Mouse (Mus musculus): ENCODE results near the gene Lypd3. TPM values are rescaled to one million over a fixed set of nuclear protein-coding genes. Genes with fewer than 3 reads are reported as not detected.

Gene Lypd3
- 0.27 and 0.76 TPM in 2 replicates for polyA plus RNA-seq (2014; fragmentation: Nextera tagmentation; extraction: Ambion mirVana)

DNA sequence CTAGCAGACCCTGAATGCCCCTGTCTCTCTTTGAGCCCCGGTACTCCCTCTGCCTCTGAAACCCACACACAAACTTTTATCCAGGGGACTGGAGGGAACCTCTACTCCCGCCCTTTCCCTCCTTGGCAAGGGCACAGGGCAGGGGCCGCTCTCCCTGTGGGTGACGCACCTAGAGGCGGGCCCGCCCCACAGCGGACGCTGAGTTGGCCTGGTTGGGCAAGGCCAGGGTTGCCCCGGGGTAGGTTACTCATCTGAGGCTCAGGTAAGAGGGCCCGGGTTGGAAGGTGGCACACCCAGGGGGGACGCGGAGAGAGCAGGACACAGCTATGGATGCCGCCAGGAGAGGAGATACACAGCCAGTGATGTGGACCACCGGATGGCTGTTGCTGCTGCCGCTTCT lies at the start of gene Lypd3:
Gene Lypd3 (plus strand): TSS at position 287 of the 400 bp plus-strand sequence.
- WGBS, result 10% methylated on average over 15 of the region's 15 CpGs
- Histone ChIP-seq H3K9ac (ENCODE audit: low read depth, low read length) (no peak within 1 kb of the TSS), H3K4me2 (replicated peaks; ENCODE audit: low read depth, low read length) (peak within 1 kb of the TSS; percentile 19; the same call in 1 of the 2 replicates), H3K27me3 (ENCODE audit: control insufficient read depth, insufficient read depth, low read length) (peaks cover 42% of the 10 kb centered on the region), H3K4me1 (ENCODE audit: control insufficient read depth, insufficient read depth, low read length) (peaks cover 7% of the 10 kb centered on the region), H3K9me3 (ENCODE audit: control insufficient read depth, low read length) (no peaks in the 10 kb centered on the region), H3K27ac (ENCODE audit: low read depth, low read length) (no peak within 1 kb of the TSS), H3K4me3 (ENCODE audit: low read length) (peak within 1 kb of the TSS; percentile 42; the same call in 1 of the 2 replicates), H3K36me3 (ENCODE audit: control insufficient read depth, insufficient read depth, low read length) (no peaks in the 10 kb centered on the region)
- no peak for ATAC-seq (ENCODE audit: low FRiP score, low TSS enrichment)

- peaks cover 10% of the 10 kb centered on the region for H3K9me3 ChIP-seq (ENCODE audit: control insufficient read depth, low read length)
- WGBS, result 6% methylated on average over 8 of the region's 8 CpGs
- peaks cover 14% of the 10 kb centered on the region for H3K27me3 ChIP-seq (ENCODE audit: control insufficient read depth, insufficient read depth, low read length)
- no peaks in the 10 kb centered on the region for H3K36me3 ChIP-seq (ENCODE audit: control insufficient read depth, insufficient read depth, low read length)
- H3K4me3 ChIP-seq (ENCODE audit: low read length), result peak overlapping the region; percentile 51
- H3K9ac ChIP-seq (ENCODE audit: low read depth, low read length), result peak overlapping the region; percentile 64; the same call in 1 of the 2 replicates
- H3K4me2 ChIP-seq (replicated peaks; ENCODE audit: low read depth, low read length), result peak overlapping the region; percentile 64
- peaks cover 10% of the 10 kb centered on the region; the same call in 1 of the 2 replicates for H3K4me1 ChIP-seq (ENCODE audit: control insufficient read depth, insufficient read depth, low read length)
- peak; percentile 58; the same call in 1 of the 2 replicates for ATAC-seq (ENCODE audit: low FRiP score, low TSS enrichment)
- no peak overlapping the region for H3K27ac ChIP-seq (ENCODE audit: low read depth, low read length)
These were observed 49.5 kb upstream of the Lypd3 start for GRCm38 (mm10) chr7:24586828-24587227.

- peaks cover 14% of the 10 kb centered on the region for H3K27me3 ChIP-seq (ENCODE audit: control insufficient read depth, insufficient read depth, low read length)
- peak within 1 kb of the TSS; percentile 64 for H3K9ac ChIP-seq (ENCODE audit: low read depth, low read length)
- ATAC-seq (ENCODE audit: low FRiP score, low TSS enrichment), result peak; percentile 74
- no peaks in the 10 kb centered on the region for H3K36me3 ChIP-seq (ENCODE audit: control insufficient read depth, insufficient read depth, low read length)
- H3K27ac ChIP-seq (ENCODE audit: low read depth, low read length), result no peak within 1 kb of the TSS
- peaks cover 16% of the 10 kb centered on the region for H3K4me1 ChIP-seq (ENCODE audit: control insufficient read depth, insufficient read depth, low read length)
- 6% methylated on average over 30 of the region's 30 CpGs for whole genome bisulfite sequencing
- peak within 1 kb of the TSS; percentile 51 for H3K4me3 ChIP-seq (ENCODE audit: low read length)
- peak within 1 kb of the TSS; percentile 64 for H3K4me2 ChIP-seq (replicated peaks; ENCODE audit: low read depth, low read length)
- peaks cover 10% of the 10 kb centered on the region for H3K9me3 ChIP-seq (ENCODE audit: control insufficient read depth, low read length)
These were observed 48.8 kb upstream of the Lypd3 start, which contains the start of the genes Ethe1 and Zfp575 for GRCm38 (mm10) chr7:24587330-24588105. Gene Ethe1, plus strand, starts transcription at chr7:24587543. Gene Zfp575, minus strand, starts transcription at chr7:24587641.

GRCm38 (mm10) chr7:24588336-24588735 lies 48.0 kb upstream of the Lypd3 start:
- no peak overlapping the region for H3K4me2 ChIP-seq (replicated peaks; ENCODE audit: low read depth, low read length)
- H3K4me1 ChIP-seq (ENCODE audit: control insufficient read depth, insufficient read depth, low read length), result peaks cover 19% of the 10 kb centered on the region
- no peak overlapping the region for H3K9ac ChIP-seq (ENCODE audit: low read depth, low read length)
- H3K9me3 ChIP-seq (ENCODE audit: control insufficient read depth, low read length), result peaks cover 10% of the 10 kb centered on the region
- WGBS, result 71% methylated on average over 13 of the region's 13 CpGs
- peaks cover 14% of the 10 kb centered on the region for H3K27me3 ChIP-seq (ENCODE audit: control insufficient read depth, insufficient read depth, low read length)
- no peak for ATAC-seq (ENCODE audit: low FRiP score, low TSS enrichment)
- no peak overlapping the region for H3K4me3 ChIP-seq (ENCODE audit: low read length)
- H3K27ac ChIP-seq (ENCODE audit: low read depth, low read length), result no peak overlapping the region
- H3K36me3 ChIP-seq (ENCODE audit: control insufficient read depth, insufficient read depth, low read length), result no peaks in the 10 kb centered on the region

DNA sequence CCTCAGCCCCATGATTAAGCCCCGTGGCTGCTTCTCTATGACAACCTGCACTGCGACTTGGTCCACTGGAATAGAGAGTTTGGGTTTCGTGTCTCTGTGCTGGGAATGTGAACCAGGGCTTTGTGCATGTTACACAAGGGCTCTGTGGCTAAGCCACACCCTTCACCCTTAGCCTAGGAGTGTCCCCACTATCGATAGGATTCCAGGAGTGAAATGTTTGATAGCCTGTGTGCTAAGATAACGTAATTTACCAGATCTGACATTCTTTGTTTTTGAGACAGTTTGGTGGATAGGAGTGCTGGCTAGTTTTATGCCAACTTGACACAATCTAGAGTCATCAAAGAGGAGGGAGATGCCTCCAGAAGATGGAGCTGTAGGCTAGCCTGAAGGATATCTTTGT lies 44.6 kb upstream of the Lypd3 start:
- Histone ChIP-seq H3K4me3 (ENCODE audit: low read length) (no peak overlapping the region), H3K9me3 (ENCODE audit: control insufficient read depth, low read length) (no peaks in the 10 kb centered on the region), H3K4me2 (replicated peaks; ENCODE audit: low read depth, low read length) (no peak overlapping the region), H3K27me3 (ENCODE audit: control insufficient read depth, insufficient read depth, low read length) (no peaks in the 10 kb centered on the region), H3K4me1 (ENCODE audit: control insufficient read depth, insufficient read depth, low read length) (peaks cover 33% of the 10 kb centered on the region), H3K27ac (ENCODE audit: low read depth, low read length) (peak overlapping the region; percentile 30; the same call in 1 of the 2 replicates), H3K9ac (ENCODE audit: low read depth, low read length) (no peak overlapping the region), H3K36me3 (ENCODE audit: control insufficient read depth, insufficient read depth, low read length) (0 out of 2 replicates have a peak, but pooled peaks cover 3% of the 10 kb centered on the region)
- WGBS, result 71% methylated on average over 5 of the region's 5 CpGs
- no peak for ATAC-seq (ENCODE audit: low FRiP score, low TSS enrichment)

GRCm38 (mm10) chr7:24592163-24592562 lies 44.2 kb upstream of the Lypd3 start:
- Histone ChIP-seq H3K9me3 (ENCODE audit: control insufficient read depth, low read length) (no peaks in the 10 kb centered on the region), H3K36me3 (ENCODE audit: control insufficient read depth, insufficient read depth, low read length) (0 out of 2 replicates have a peak, but pooled peaks cover 3% of the 10 kb centered on the region), H3K27ac (ENCODE audit: low read depth, low read length) (no peak overlapping the region), H3K4me1 (ENCODE audit: control insufficient read depth, insufficient read depth, low read length) (peaks cover 33% of the 10 kb centered on the region), H3K27me3 (ENCODE audit: control insufficient read depth, insufficient read depth, low read length) (no peaks in the 10 kb centered on the region), H3K4me2 (replicated peaks; ENCODE audit: low read depth, low read length) (no peak overlapping the region), H3K4me3 (ENCODE audit: low read length) (no peak overlapping the region), H3K9ac (ENCODE audit: low read depth, low read length) (no peak overlapping the region)
- 50% methylated on average over 4 of the region's 4 CpGs for WGBS
- peak; percentile 51; the same call in 1 of the 2 replicates for ATAC-seq (ENCODE audit: low FRiP score, low TSS enrichment)

GRCm38 (mm10) chr7:24592781-24593180 lies 43.6 kb upstream of the Lypd3 start:
- H3K27ac ChIP-seq (ENCODE audit: low read depth, low read length), result no peak overlapping the region
- no peak overlapping the region for H3K4me2 ChIP-seq (replicated peaks; ENCODE audit: low read depth, low read length)
- ATAC-seq (ENCODE audit: low FRiP score, low TSS enrichment), result no peak
- H3K9me3 ChIP-seq (ENCODE audit: control insufficient read depth, low read length), result no peaks in the 10 kb centered on the region
- H3K36me3 ChIP-seq (ENCODE audit: control insufficient read depth, insufficient read depth, low read length), result 0 out of 2 replicates have a peak, but pooled peaks cover 3% of the 10 kb centered on the region
- no peak overlapping the region for H3K4me3 ChIP-seq (ENCODE audit: low read length)
- no peaks in the 10 kb centered on the region for H3K27me3 ChIP-seq (ENCODE audit: control insufficient read depth, insufficient read depth, low read length)
- H3K9ac ChIP-seq (ENCODE audit: low read depth, low read length), result no peak overlapping the region
- WGBS, result 76% methylated on average over 6 of the region's 6 CpGs
- H3K4me1 ChIP-seq (ENCODE audit: control insufficient read depth, insufficient read depth, low read length), result peaks cover 31% of the 10 kb centered on the region

DNA sequence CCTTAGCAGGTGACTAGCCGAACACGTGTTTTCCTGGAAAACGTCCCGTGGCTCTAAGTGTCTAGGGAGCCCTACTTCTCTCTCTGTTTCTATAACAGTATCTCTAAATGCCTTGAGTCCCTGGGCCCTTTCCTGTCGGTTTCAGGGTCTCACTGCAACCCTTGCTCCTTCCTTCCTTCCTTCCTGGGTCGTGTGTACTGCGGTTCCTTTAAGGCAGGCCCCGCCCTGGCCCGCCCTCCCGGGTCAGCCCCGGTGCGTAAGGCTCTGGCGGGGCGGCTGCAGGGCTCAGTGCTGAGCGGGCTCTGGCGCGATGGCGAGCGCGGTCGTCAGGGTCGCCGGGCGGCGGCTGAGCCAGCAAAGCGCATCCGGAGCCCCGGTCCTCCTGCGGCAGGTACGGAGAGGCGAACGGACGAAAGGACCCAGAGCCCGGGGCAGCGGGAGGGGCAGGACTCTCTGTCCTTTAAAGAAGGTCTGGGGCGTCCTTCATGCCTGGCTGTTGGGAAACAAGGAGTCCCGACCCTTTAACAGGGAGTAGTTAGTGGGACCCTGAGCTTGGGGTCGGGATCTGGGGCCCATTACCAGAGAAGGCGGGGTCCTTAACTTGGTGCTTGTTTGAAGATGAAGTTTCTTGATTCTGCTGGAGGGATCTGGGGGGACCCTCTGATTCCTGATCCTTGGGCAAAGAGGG lies 42.6 kb upstream of the Lypd3 start:
- Histone ChIP-seq H3K27ac (ENCODE audit: low read depth, low read length) (no peak overlapping the region), H3K9me3 (ENCODE audit: control insufficient read depth, low read length) (no peaks in the 10 kb centered on the region), H3K9ac (ENCODE audit: low read depth, low read length) (peak overlapping the region; percentile 65), H3K4me3 (ENCODE audit: low read length) (peak overlapping the region; percentile 60), H3K4me1 (ENCODE audit: control insufficient read depth, insufficient read depth, low read length) (peaks cover 29% of the 10 kb centered on the region), H3K36me3 (ENCODE audit: control insufficient read depth, insufficient read depth, low read length) (0 out of 2 replicates have a peak, but pooled peaks cover 3% of the 10 kb centered on the region), H3K4me2 (replicated peaks; ENCODE audit: low read depth, low read length) (peak overlapping the region; percentile 69), H3K27me3 (ENCODE audit: control insufficient read depth, insufficient read depth, low read length) (no peaks in the 10 kb centered on the region)
- WGBS, result 2% methylated on average over 39 of the region's 39 CpGs
- peak; percentile 89 for ATAC-seq (ENCODE audit: low FRiP score, low TSS enrichment)
